ENCODE assay signal across 11 mouse cellular contexts in genomic region chr2:34031421-34031820, GRCm38 (mm10).
A peak's percentile ranks its signal among the peaks of the same experiment; 100 is the strongest.
DNase-seq lines count a peak whose midpoint lies in the region; ATAC-seq lines count a peak whose summit lies in the region.
"Had no signal": no experiment of that assay in that cellular context is flagged by ENCODE, and none has a peak within 500 bp of the region (broad histone marks: within the 10 kb centered on the region; RNA-seq: fewer than 3 reads in every experiment).

No protein-coding gene starts in this region.

- no peaks in the 10 kb centered on the region for H3K27me3 ChIP-seq in heart, embryonic 14.5 days (ENCODE audit: control insufficient read depth, insufficient read depth, low read length)
- H3K27me3 ChIP-seq in forebrain, embryonic 13.5 days = peaks cover 30% of the 10 kb centered on the region
- H3K27me3 ChIP-seq in limb, embryonic 12.5 days = peaks cover 17% of the 10 kb centered on the region

- intact Hi-C loops in heart, postnatal 25 days (cut with DNase I) = no loop called here

- H3K9ac ChIP-seq in heart, embryonic 14.5 days (ENCODE audit: low read length) = no peak overlapping the region
- no peak overlapping the region for H3K9ac ChIP-seq in forebrain, embryonic 13.5 days
- H3K9ac ChIP-seq in limb, embryonic 12.5 days (replicated peaks) = 0 out of 2 replicates have a peak overlapping the region, but pooled peaks have one; percentile 18
- H3K9ac ChIP-seq: liver, embryonic 14.5 days had no signal

- H3K4me3 ChIP-seq in heart, embryonic 14.5 days (ENCODE audit: control insufficient read depth in 1 of 2, insufficient read depth in 1 of 2, low read depth in 1 of 2, low read length in 2 of 2) = no peak overlapping the region
- no peak overlapping the region for H3K4me3 ChIP-seq in forebrain, embryonic 13.5 days
- H3K4me3 ChIP-seq in limb, embryonic 12.5 days (replicated peaks) = no peak overlapping the region

- 0 out of 4 replicates have a peak overlapping the region, but pooled peaks of 1 of the 2 experiments have one; percentile 19 for H3K27ac ChIP-seq in heart, embryonic 14.5 days (replicated peaks in 1 of 2; ENCODE audit: control insufficient read depth in 1 of 2, insufficient read depth in 1 of 2, low read depth in 2 of 2, low read length in 2 of 2)
- H3K27ac ChIP-seq in forebrain, embryonic 13.5 days = peak overlapping the region; percentile 44; the same call in 1 of the 2 replicates
- no peak overlapping the region for H3K27ac ChIP-seq in limb, embryonic 12.5 days
- H3K27ac ChIP-seq: liver, embryonic 14.5 days had no signal

- H3K4me1 ChIP-seq in heart, embryonic 14.5 days (ENCODE audit: control insufficient read depth in 2 of 2, insufficient read depth in 2 of 2, low read length in 2 of 2) = peaks cover 19 to 23% of the 10 kb centered on the region in 2 experiments
- peaks cover 46% of the 10 kb centered on the region for H3K4me1 ChIP-seq in forebrain, embryonic 13.5 days
- H3K4me1 ChIP-seq in limb, embryonic 12.5 days (replicated peaks) = peaks cover 44% of the 10 kb centered on the region

- ATAC-seq in heart, embryonic 14.5 days (ENCODE audit: insufficient number of reproducible peaks, insufficient read depth, low FRiP score, low read depth) = no peak
- no peak for ATAC-seq in forebrain, embryonic 13.5 days
- ATAC-seq in limb, embryonic 12.5 days (ENCODE audit: insufficient number of reproducible peaks, insufficient read depth, low FRiP score, low TSS enrichment, low read depth) = no peak

- peak overlapping the region; percentile 49 for H3K4me2 ChIP-seq in heart, embryonic 14.5 days (ENCODE audit: low read length)
- peak overlapping the region; percentile 20 for H3K4me2 ChIP-seq in forebrain, embryonic 13.5 days
- H3K4me2 ChIP-seq in limb, embryonic 12.5 days = no peak overlapping the region

- H3K36me3 ChIP-seq in heart, embryonic 14.5 days (ENCODE audit: control insufficient read depth, insufficient read depth, low read length) = no peaks in the 10 kb centered on the region
- H3K36me3 ChIP-seq in forebrain, embryonic 13.5 days (ENCODE audit: poor library complexity, severe bottlenecking) = no peaks in the 10 kb centered on the region
- no peaks in the 10 kb centered on the region for H3K36me3 ChIP-seq in limb, embryonic 12.5 days

- DNase-seq in heart, postnatal 25 days (ENCODE audit: low spot score) = no peak
- peak; percentile 11 for DNase-seq in 3T3-L1 (ENCODE audit: low read depth, low spot score)
- DNase-seq in urinary bladder, postnatal 36 days (ENCODE audit: low spot score in 2 of 2) = no peak
- no peak for DNase-seq in natural killer cell, adult 2 months (ENCODE audit: low spot score in 2 of 2)
- no peak for DNase-seq in layer of hippocampus, postnatal 10 days (ENCODE audit: low spot score in 2 of 2)
- DNase-seq: layer of hippocampus, postnatal 36 days; right cerebral cortex, postnatal 14 days had no signal

- 20% methylated on average over 7 of the region's 7 CpGs for WGBS in heart, embryonic 14.5 days
- WGBS in forebrain, embryonic 13.5 days = 15% methylated on average over 7 of the region's 7 CpGs
- WGBS in limb, embryonic 12.5 days = 20% methylated on average over 7 of the region's 7 CpGs

- H3K9me3 ChIP-seq in heart, embryonic 14.5 days (ENCODE audit: control insufficient read depth, low read length) = no peaks in the 10 kb centered on the region
- no peaks in the 10 kb centered on the region for H3K9me3 ChIP-seq in forebrain, embryonic 13.5 days (replicated peaks)
- H3K9me3 ChIP-seq in limb, embryonic 12.5 days = no peaks in the 10 kb centered on the region
